Mouse (Mus musculus) embryonic stem cell, embryonic (primary cell): ENCODE results near the gene Alk.

ENCODE experiments used
- CTCF ChIA-PET, 4 experiments: fragments of 300-600 bp in 2 of 4; fragments of 350-600 bp in 2 of 4; sonication (Branson Sonifier 250); formaldehyde crosslinking; loops; one replicate each; lab custom pipeline; 2022; ENCODE audit warnings: inconsistent platforms in 2 of 4; lab: Charles Lee
- POLR2A ChIA-PET, 4 experiments: fragments of 300-600 bp in 2 of 4; fragments of 350-600 bp in 2 of 4; sonication (Branson Sonifier 250); formaldehyde crosslinking; loops; one replicate each; lab custom pipeline; 2022; ENCODE audit warnings: antibody characterized with exemption in 4 of 4, inconsistent platforms in 1 of 4; lab: Charles Lee

Gene Alk

DNA sequence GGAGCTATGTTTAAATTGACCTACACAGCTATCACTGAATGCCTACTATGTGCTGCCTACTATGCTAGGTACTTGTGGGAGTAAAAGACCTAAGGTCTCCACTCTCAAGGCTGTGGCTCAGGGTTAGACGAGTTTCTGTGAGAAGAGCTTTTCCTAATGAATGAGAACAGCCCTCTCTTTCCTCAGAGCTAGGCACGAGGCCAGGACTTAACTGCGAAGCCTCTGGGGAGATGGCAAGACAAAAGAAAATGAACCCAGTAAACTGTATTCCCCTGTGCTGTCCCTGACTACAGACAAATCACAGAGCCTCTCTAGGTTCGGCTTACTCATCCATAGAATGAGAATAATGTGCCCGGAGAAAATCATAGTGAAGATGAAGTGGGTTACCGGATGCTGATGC lies 406.9 kb downstream of the Alk start:
- ChIA-PET CTCF (no interaction called here), POLR2A (no interaction called here)

GRCm38 (mm10) chr17:72194976-72195650 lies 409.3 kb downstream of the Alk start:
- CTCF ChIA-PET: interaction anchor here in 1 of 4 experiments (0.7 kb wide), 1 partner anchor 505 kb away, joined by 3 read pairs; no protein-coding TSS in a partner anchor
- POLR2A ChIA-PET: no interaction called here

- ChIA-PET CTCF (interaction anchor here in 1 of 4 experiments (0.7 kb wide), 1 partner anchor 461 kb away, joined by 9 read pairs; no protein-coding TSS in a partner anchor), POLR2A (no interaction called here)
Measured at GRCm38 (mm10) chr17:72190536-72190935, 413.9 kb downstream of the Alk start.

GRCm38 (mm10) chr17:72187026-72187425 lies 417.4 kb downstream of the Alk start:
- CTCF ChIA-PET: no interaction called here
- POLR2A ChIA-PET: no interaction called here

DNA sequence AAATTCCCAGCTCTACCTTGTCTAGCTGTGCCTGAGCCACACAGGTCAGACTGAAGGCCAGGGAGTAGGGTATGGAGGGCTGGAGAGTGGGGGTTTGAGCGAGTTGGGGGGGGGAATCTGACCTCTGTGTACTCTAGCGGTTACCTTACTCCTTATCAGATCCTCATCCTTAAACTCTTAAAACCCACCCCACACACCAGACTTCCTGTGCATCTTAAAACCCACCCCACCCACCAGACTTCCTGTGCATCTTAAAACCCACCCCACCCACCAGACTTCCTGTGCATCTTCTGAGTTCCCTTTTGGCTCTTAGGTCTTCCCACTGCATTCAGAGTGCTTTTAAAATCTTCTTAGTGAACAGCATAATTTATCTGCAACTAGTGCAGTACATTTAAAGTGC lies 422.0 kb downstream of the Alk start:
- CTCF ChIA-PET: no interaction called here
- POLR2A ChIA-PET: no interaction called here

- ChIA-PET POLR2A (interaction anchor here in 1 of 4 experiments (0.9 kb wide), 1 partner anchor 25 kb away, joined by 3 read pairs; no protein-coding TSS in a partner anchor), CTCF (no interaction called here)
Measured at GRCm38 (mm10) chr17:72180200-72180599, 424.2 kb downstream of the Alk start.

DNA sequence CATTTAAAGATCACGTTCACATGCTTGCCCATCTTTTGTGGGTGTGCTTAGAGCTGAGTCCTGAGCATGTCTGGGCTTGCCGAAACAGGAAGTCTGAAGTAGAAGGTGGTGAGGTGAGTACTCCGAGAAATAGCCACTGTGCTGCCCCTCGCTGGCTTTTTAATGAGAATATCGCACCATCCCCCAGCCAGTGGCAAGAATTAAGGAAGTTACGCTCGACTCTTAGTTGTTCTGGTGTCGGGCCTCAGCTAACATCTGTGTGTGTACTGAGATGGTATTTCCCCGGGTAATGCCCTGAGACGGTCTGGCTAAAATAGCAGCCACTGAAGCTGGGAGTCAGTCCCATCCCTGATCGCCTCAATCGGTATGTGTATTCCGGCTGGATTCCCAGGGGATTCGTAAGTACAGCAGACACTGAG lies 424.7 kb downstream of the Alk start:
- ChIA-PET CTCF (no interaction called here), POLR2A (interaction anchor here in 1 of 4 experiments (0.9 kb wide), 1 partner anchor 25 kb away, joined by 3 read pairs; no protein-coding TSS in a partner anchor)

DNA sequence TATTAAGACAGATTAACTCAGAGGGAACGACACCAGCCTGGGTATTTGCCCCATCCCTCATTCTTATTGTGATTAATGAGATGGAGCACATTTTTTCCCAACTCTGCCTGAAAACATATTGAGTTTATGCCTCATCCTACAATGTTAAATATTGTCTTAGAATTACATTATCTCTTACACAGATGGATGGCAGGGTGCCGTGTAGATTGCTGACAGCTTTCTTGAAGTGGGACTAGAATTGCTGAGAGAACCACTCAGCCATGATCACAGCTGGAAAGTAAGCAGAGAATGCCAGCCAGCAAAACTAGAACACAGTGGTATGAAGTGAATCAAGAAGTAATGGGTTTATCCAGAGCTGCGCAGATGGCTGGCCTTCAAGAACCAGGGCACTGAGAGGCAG lies 430.6 kb downstream of the Alk start:
- ChIA-PET POLR2A (no interaction called here), CTCF (no interaction called here)

GRCm38 (mm10) chr17:72168152-72168551 lies 436.3 kb downstream of the Alk start:
- CTCF ChIA-PET: no interaction called here
- POLR2A ChIA-PET: no interaction called here

- POLR2A ChIA-PET: no interaction called here
- CTCF ChIA-PET: interaction anchor here in 1 of 4 experiments (0.6 kb wide), 1 partner anchor 383 kb away, joined by 3 read pairs; no protein-coding TSS in a partner anchor
Measured at GRCm38 (mm10) chr17:72158857-72159385, 445.5 kb downstream of the Alk start.

- ChIA-PET CTCF (interaction anchor here in 1 of 4 experiments (0.6 kb wide), 1 partner anchor 384 kb away, joined by 3 read pairs; no protein-coding TSS in a partner anchor), POLR2A (no interaction called here)
Measured at GRCm38 (mm10) chr17:72157830-72158629, 446.4 kb downstream of the Alk start.

DNA sequence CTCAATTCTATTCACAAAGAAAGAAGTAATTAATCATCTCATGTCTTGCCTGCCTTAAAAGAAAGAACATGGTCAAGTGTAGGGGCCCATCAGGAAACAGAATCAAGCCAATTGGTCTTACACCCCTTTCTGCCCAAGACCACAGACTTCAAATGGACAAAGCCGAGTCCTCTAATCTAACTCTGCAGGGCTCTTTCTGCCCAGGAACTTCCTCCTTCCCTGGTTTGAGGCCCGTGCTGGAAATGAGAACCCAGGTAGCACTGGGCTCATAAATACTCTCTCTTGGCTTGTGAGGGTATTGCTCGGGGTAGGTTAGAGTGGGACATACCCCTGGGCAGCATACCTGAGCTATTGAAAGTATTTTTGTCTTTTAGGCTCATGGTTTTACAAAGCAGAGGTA lies 451.4 kb downstream of the Alk start:
- CTCF ChIA-PET: no interaction called here

DNA sequence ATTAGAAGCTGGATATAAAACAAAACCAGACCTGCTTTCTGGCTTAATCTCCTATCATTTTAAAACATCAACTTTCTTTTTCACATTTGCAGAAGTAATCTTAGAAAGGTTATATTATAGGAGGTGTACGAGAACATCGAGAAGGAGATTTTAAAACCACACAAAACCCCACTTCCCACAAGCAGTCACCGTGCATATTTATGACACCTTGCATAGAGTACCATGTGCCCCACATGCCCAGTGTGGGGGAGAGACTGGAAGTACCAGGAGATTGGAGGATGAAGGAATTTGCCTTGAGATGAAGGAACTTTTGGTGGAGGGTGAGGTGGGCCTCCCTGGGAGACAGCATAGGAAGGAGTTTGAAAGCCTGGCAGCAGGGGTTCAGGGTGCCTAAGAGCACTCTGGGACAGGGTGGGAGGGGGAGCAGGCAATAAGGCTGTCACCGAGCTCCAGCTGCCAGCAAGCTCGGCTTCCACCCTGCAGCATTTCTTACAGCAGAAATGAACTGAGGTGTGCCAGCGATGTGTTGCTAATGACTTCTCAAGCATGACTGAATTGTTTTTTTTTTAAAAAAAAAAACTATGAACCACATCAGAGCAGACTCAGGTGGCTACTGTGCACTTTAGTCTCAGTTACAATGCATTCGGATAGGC lies 459.4 kb downstream of the Alk start:
- ChIA-PET POLR2A (no interaction called here), CTCF (interaction anchor here in 1 of 4 experiments (0.6 kb wide), 1 partner anchor 289 kb away, joined by 4 read pairs; no protein-coding TSS in a partner anchor)

More for the DNA sequence above, 451.4 kb downstream of the Alk start:
- POLR2A ChIA-PET: no interaction called here

GRCm38 (mm10) chr17:72144461-72144860 lies 460.0 kb downstream of the Alk start:
- ChIA-PET POLR2A (no interaction called here), CTCF (interaction anchor here in 1 of 4 experiments (0.6 kb wide), 1 partner anchor 288 kb away, joined by 4 read pairs; no protein-coding TSS in a partner anchor)

DNA sequence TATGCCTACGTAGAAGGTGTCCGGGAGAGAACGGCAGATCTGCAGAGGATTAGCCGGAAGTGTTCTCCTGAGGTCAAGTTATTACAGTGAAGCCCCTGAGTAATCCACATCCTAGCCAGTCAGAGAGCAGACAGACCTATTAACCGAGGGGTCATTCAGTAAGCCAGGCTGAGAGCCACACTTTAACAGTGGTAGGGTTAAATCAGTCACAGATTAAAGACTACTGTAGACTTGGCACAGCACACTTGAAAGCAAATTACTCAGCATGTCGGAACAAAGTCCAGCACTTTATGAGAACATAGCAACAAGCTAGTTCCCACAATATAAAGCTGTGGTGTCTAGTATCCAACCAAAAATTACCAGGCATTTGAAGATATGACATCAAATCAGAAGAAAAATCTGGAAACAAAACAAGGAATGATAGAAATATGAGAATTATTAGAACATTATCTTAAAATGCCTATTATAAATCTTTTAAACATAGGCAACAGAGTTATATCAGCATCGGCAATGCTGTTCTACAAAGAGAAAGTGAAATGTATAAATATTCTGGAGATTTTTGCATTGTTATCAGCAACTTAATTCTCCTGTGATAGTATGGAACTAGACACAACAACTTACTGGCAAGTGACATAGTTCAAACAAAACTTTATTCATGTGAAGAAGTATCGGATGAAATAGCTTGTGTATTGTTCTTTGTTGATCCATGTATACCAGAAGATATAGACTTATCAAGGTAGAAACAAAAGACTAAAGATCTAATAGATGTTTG lies 472.1 kb downstream of the Alk start:
- ChIA-PET CTCF (no interaction called here), POLR2A (no interaction called here)

- CTCF ChIA-PET: no interaction called here
- POLR2A ChIA-PET: no interaction called here
Measured at GRCm38 (mm10) chr17:72121660-72122059, 482.8 kb downstream of the Alk start.

DNA sequence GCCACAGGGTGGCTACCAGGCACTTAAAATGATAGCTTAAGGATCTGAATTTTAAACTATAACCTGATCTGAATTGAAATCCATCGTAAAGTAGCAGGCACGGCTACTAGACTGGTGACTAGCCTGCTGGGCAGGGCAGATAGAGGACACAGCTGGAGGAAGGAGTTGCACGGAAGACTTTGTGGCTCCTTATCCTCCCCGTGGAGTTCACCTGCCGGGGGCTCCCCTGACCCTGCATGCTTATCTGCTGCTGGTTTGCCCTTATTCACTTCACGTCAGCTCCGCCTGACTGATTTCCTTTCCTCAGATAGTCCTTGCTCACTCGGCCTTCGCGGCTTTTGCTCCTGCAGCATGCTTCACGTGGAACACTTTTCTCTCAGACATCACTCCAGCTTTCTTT lies 484.1 kb downstream of the Alk start:
- POLR2A ChIA-PET: no interaction called here
- CTCF ChIA-PET: interaction anchor here in 1 of 4 experiments (0.6 kb wide), 1 partner anchor 1691 kb away, joined by 3 read pairs; no protein-coding TSS in a partner anchor

DNA sequence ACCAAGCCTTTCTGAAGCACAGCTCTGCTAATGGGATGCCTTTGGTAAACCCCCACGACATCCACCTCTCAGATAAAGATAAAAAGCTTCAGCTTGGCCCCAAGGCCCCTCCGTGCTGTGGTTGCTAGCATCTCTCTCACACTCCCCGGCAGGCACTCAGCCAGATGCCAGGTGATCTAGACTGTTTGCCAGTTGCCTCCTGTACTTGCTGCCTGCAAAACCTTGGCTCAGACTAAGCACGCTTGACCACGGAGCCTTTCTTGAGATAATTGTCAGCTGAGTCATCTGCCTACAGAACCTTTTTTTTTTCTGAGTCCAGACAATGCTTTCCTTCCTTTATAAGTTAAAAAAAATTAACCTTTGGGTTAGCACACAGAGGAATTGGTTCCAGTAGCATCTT lies 486.1 kb downstream of the Alk start:
- POLR2A ChIA-PET: no interaction called here
- CTCF ChIA-PET: no interaction called here
